Mouse (Mus musculus) MEL (cell line): ENCODE results near the gene Gls2.

Experiments used
- CTCF ChIP-seq, 3 experiments: IDR thresholded peaks in 2 of 3; conservative IDR thresholded peaks in 1 of 3; 2 replicates each; pipeline ENCODE4 v1.5.1; 2011 to 2012; ENCODE audit warnings: low read length in 3 of 3, low read depth in 2 of 3, mild to moderate bottlenecking in 2 of 3, improper control_type of control experiment in 1 of 3, inconsistent platforms in 1 of 3, mixed read lengths in 1 of 3, moderate library complexity in 1 of 3; ENCODE audit not compliant: control insufficient read depth in 1 of 3, insufficient read depth in 1 of 3, poor library complexity in 1 of 3, severe bottlenecking in 1 of 3
- E2F4 ChIP-seq: IDR thresholded peaks from 2 replicates; pipeline ENCODE4 v1.6.1; 2011; ENCODE audit warnings: low read depth, low read length, improper control_type of control experiment, borderline replicate concordance
- GABPA ChIP-seq: IDR thresholded peaks from 2 replicates; pipeline ENCODE4 v1.6.1; 2012; ENCODE audit warnings: low read depth, mild to moderate bottlenecking, inconsistent platforms, low read length, improper control_type of control experiment, moderate library complexity
- GATA1 ChIP-seq: IDR thresholded peaks from 2 replicates; pipeline ENCODE4 v1.6.1; 2011; ENCODE audit warnings: low read depth, low read length, improper control_type of control experiment
- MAFK ChIP-seq: IDR thresholded peaks from 2 replicates; pipeline ENCODE4 v1.6.1; 2011; ENCODE audit warnings: low read depth, mild to moderate bottlenecking, low read length, improper control_type of control experiment, borderline replicate concordance
- MXI1 ChIP-seq: IDR thresholded peaks from 2 replicates; pipeline ENCODE4 v1.6.1; 2011; ENCODE audit warnings: mild to moderate bottlenecking, low read depth, low read length, improper control_type of control experiment
- POLR2A ChIP-seq, 2 experiments: IDR thresholded peaks; 2 replicates each; pipeline ENCODE4 v1.6.1; 2011 to 2012; ENCODE audit warnings: low read length in 2 of 2, mild to moderate bottlenecking in 2 of 2, control low read depth in 1 of 2, improper control_type of control experiment in 1 of 2, low read depth in 1 of 2, moderate library complexity in 1 of 2; ENCODE audit not compliant: control insufficient read depth in 1 of 2, insufficient read depth in 1 of 2, poor library complexity in 1 of 2
- POLR2AphosphoS2 ChIP-seq: IDR thresholded peaks from 2 replicates; pipeline ENCODE4 v1.6.1; 2011; ENCODE audit warnings: low read length, improper control_type of control experiment
- RCOR1 ChIP-seq: IDR thresholded peaks from 2 replicates; pipeline ENCODE4 v1.6.1; 2012; ENCODE audit warnings: low read depth, mild to moderate bottlenecking, inconsistent platforms, low read length, improper control_type of control experiment
- SIN3A ChIP-seq: IDR thresholded peaks from 2 replicates; pipeline ENCODE4 v1.6.1; 2012; ENCODE audit warnings: low read length, improper control_type of control experiment, inconsistent platforms
- TCF12 ChIP-seq: IDR thresholded peaks from 2 replicates; pipeline ENCODE4 v1.6.1; 2014; ENCODE audit warnings: low read depth, mild to moderate bottlenecking, inconsistent platforms, low read length, improper control_type of control experiment, moderate library complexity
- UBTF ChIP-seq: IDR thresholded peaks from 2 replicates; pipeline ENCODE4 v1.6.1; 2012; ENCODE audit warnings: low read depth, mild to moderate bottlenecking, inconsistent platforms, low read length, improper control_type of control experiment, moderate library complexity, borderline replicate concordance; ENCODE audit not compliant: insufficient read depth
- ZKSCAN1 ChIP-seq: IDR thresholded peaks from 2 replicates; pipeline ENCODE4 v1.6.1; 2012; ENCODE audit warnings: low read depth, mild to moderate bottlenecking, inconsistent platforms, low read length, improper control_type of control experiment, moderate library complexity
- ZNF384 ChIP-seq: IDR thresholded peaks from 2 replicates; pipeline ENCODE4 v1.6.1; 2012; ENCODE audit warnings: low read depth, mild to moderate bottlenecking, inconsistent platforms, low read length, improper control_type of control experiment

DNA sequence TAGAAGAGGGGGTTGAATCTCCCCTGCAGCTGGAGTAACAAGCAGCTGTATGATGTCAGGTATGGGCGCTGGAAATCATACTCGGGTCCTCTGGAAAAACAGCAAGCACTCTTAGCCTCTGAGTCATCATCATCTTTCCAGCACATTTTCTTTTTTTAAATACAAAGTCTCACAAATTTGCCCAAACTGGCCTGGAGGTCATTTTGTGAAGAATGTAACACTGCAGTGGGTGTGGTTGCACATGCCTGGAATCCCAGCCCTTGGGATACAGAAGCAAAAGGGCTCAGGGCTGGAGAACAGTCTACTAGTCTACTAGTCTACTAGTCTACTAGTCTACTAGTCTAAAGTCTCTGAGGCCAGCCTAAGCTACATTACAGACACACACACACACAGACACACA lies 10.0 kb upstream of the Gls2 start:
- TF ChIP-seq MAFK = no peak
- no peak for TF ChIP-seq CTCF (IDR thresholded peaks at IDR 0.05 in 2 of 3, conservative IDR thresholded peaks at IDR 0.05 in 1 of 3; ENCODE audit: control insufficient read depth in 1 of 3, insufficient read depth in 1 of 3, low read depth in 2 of 3, low read length in 3 of 3, poor library complexity in 1 of 3, severe bottlenecking in 1 of 3)
- TF ChIP-seq UBTF = no peak
- TF ChIP-seq GATA1 = no peak
- TF ChIP-seq POLR2AphosphoS2 = no peak
- no peak for TF ChIP-seq ZKSCAN1
- TF ChIP-seq RCOR1 = no peak
- TF ChIP-seq GABPA = no peak
- no peak for TF ChIP-seq TCF12
- TF ChIP-seq MXI1 = no peak
- TF ChIP-seq ZNF384 = no peak
- TF ChIP-seq E2F4 = no peak
- TF ChIP-seq POLR2A (IDR thresholded peaks at IDR 0.05; ENCODE audit: control insufficient read depth in 1 of 2, insufficient read depth in 1 of 2, low read depth in 1 of 2, low read length in 2 of 2, poor library complexity in 1 of 2) = no peak
- no peak for TF ChIP-seq SIN3A
